Mouse (Mus musculus): ENCODE data around the gene Hsf5. TPM values are rescaled to one million over a fixed set of nuclear protein-coding genes. Genes with fewer than 3 reads are reported as not detected.

Gene Hsf5
- polyA plus RNA-seq, 1 experiment from 2014 or later: 0.14 TPM

DNA sequence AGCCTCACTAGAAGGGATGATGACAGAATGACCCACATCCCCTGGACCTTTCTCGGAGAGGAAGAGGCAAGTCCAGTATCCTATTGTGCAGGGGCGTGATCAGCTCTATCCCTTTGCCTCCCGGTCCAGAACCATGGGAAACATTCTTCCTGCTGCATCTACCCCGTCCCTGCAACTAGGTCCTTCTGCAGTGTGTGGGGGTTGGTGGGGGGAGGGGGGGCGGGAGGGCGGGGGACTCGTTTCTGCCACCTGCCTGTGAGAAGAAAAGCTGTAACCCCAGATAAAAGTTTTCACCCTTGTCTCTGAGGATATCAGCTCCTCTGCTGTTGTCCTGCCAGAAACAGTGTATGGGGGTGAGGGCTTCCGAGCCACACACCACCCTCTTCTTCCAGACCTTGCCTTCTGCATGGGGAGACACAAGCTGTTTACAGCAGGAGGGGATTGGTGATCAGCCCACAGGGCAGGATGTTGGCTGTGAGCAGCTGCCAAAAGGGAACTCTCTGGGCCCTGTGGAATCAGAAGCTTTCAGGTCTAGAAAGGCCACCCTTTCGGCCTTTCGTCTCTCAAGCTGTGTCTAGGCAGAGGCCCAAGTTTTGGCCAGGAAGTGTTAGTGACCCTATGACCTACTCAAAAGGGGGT is 37.9 kb upstream of the Hsf5 start:
- WGBS: 15% methylated on average over 10 of the region's 10 CpGs
- Histone ChIP-seq H3K27me3 (ENCODE audit: control insufficient read depth, insufficient read depth, low read length) (no peaks in the 10 kb centered on the region), H3K36me3 (ENCODE audit: control insufficient read depth, insufficient read depth) (no peaks in the 10 kb centered on the region), H3K4me2 (ENCODE audit: low read depth, low read length) (peak overlapping the region; percentile 88), H3K9ac (ENCODE audit: low read length) (peak overlapping the region; percentile 73; the same call in 1 of the 2 replicates), H3K9me3 (replicated peaks; ENCODE audit: control insufficient read depth, low read length) (no peaks in the 10 kb centered on the region), H3K4me1 (ENCODE audit: control insufficient read depth, insufficient read depth, low read length) (peaks cover 14% of the 10 kb centered on the region), H3K27ac (ENCODE audit: low read length) (peak overlapping the region; percentile 76), H3K4me3 (ENCODE audit: low read length) (peak overlapping the region; percentile 63)
- ATAC-seq (replicated peaks; ENCODE audit: extremely low read depth, insufficient read depth, low FRiP score): peak; percentile 56; the same call in 1 of the 2 replicates

DNA sequence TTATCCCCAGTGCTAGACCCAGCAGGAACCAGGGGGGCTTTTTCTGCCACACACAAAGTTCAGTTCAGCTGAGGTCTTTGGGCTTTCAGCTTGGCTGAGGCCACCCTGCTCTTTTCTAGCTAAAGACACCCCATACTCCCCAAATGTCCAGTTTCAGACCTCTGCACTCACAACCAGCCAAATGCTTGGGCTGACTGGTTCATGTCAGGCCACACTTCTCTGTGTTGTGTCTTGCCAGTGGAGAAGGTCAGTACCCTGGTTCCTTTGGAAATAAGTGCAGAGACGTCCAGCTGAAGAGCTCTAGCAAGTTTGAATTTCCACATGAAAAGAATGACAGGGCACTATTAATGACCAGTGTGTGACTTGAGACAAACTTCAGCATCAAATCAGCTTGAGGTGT is 37.3 kb upstream of the Hsf5 start:
- no peaks in the 10 kb centered on the region for H3K36me3 ChIP-seq (ENCODE audit: control insufficient read depth, insufficient read depth)
- H3K4me2 ChIP-seq (ENCODE audit: low read depth, low read length): peak overlapping the region; percentile 88; the same call in 1 of the 2 replicates
- no peaks in the 10 kb centered on the region for H3K27me3 ChIP-seq (ENCODE audit: control insufficient read depth, insufficient read depth, low read length)
- no peak overlapping the region for H3K9ac ChIP-seq (ENCODE audit: low read length)
- peak overlapping the region; percentile 76 for H3K27ac ChIP-seq (ENCODE audit: low read length)
- H3K9me3 ChIP-seq (replicated peaks; ENCODE audit: control insufficient read depth, low read length): no peaks in the 10 kb centered on the region
- 42% methylated on average over 1 of the region's 1 CpGs for WGBS
- ATAC-seq (replicated peaks; ENCODE audit: extremely low read depth, insufficient read depth, low FRiP score): no peak
- H3K4me3 ChIP-seq (ENCODE audit: low read length): no peak overlapping the region
- peaks cover 19% of the 10 kb centered on the region for H3K4me1 ChIP-seq (ENCODE audit: control insufficient read depth, insufficient read depth, low read length)

DNA sequence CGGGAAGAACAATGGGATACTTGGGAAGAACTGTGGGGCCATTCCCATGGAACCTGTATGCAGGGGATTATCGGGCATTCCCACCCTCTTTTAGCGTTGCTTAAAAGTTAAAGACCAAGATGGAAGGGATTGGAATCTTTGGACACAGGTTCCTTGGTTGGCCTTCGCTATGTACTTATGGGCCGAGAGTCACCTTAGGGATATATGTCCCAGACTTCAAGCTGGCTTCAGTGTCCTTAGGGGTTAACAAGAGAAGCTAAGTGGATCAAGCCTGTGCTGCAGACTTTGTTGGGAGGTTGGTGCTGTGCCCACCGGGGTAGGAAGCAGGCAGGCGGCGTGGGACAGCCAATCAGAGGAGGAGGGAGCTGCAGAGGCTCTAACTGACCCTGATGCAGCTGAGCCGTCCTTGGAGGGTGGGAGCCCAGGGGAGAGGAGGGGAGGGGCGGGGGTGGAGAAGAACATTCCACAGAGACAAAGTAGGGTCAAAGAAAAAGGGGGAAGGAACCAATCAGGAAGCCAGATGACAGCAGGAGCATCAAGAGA is 36.4 kb upstream of the Hsf5 start:
- WGBS: 52% methylated on average over 10 of the region's 10 CpGs
- no peak overlapping the region for H3K4me3 ChIP-seq (ENCODE audit: low read length)
- peaks cover 19% of the 10 kb centered on the region for H3K4me1 ChIP-seq (ENCODE audit: control insufficient read depth, insufficient read depth, low read length)

DNA sequence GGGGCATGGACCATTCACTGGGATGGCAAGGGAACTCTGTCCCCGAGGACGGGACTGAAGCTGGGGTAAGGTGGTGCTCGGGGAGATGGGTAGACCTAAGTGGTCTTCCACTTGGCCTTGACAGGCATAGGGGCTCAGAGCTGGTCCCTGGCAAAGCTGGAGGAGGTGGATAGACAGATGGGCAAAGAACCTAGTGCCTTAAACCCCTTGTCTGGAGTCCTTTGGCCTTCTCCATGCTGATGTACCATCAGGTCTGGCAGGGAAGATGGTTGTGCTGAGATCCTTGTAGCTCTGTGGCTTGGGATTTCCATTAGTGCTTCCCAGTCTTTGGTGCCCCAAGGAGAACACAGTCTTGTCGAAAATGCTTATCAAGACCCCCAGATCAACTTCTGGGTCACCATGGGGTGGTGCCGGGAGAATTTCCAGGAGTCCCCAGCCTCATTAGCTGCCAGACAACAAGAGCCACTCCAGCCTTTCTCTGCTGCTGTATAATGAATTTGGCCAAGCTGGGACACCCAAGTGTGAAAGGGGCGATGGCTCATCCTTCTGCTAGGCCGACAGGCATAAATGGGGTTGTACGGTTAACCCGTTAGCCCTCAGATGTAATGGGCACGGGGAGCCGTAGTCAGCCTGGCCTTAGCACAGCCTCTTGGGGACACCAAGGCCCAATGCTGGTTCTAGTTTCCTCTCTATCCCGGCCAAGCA is 35.7 kb upstream of the Hsf5 start:
- peaks cover 19% of the 10 kb centered on the region for H3K4me1 ChIP-seq (ENCODE audit: control insufficient read depth, insufficient read depth, low read length)
- H3K9me3 ChIP-seq (replicated peaks; ENCODE audit: control insufficient read depth, low read length): no peaks in the 10 kb centered on the region
- H3K36me3 ChIP-seq (ENCODE audit: control insufficient read depth, insufficient read depth): no peaks in the 10 kb centered on the region
- no peak for ATAC-seq (replicated peaks; ENCODE audit: extremely low read depth, insufficient read depth, low FRiP score)
- H3K9ac ChIP-seq (ENCODE audit: low read length): no peak overlapping the region
- no peak overlapping the region for H3K4me3 ChIP-seq (ENCODE audit: low read length)
- H3K27me3 ChIP-seq (ENCODE audit: control insufficient read depth, insufficient read depth, low read length): no peaks in the 10 kb centered on the region
- WGBS: 79% methylated on average over 12 of the region's 12 CpGs
- no peak overlapping the region for H3K27ac ChIP-seq (ENCODE audit: low read length)
- no peak overlapping the region for H3K4me2 ChIP-seq (ENCODE audit: low read depth, low read length)

More for the DNA sequence above, 36.4 kb upstream of the Hsf5 start:
- Histone ChIP-seq H3K9me3 (replicated peaks; ENCODE audit: control insufficient read depth, low read length) (no peaks in the 10 kb centered on the region), H3K27ac (ENCODE audit: low read length) (no peak overlapping the region), H3K9ac (ENCODE audit: low read length) (no peak overlapping the region), H3K27me3 (ENCODE audit: control insufficient read depth, insufficient read depth, low read length) (no peaks in the 10 kb centered on the region), H3K36me3 (ENCODE audit: control insufficient read depth, insufficient read depth) (no peaks in the 10 kb centered on the region), H3K4me2 (ENCODE audit: low read depth, low read length) (peak overlapping the region; percentile 5; the same call in 1 of the 2 replicates)
- no peak for ATAC-seq (replicated peaks; ENCODE audit: extremely low read depth, insufficient read depth, low FRiP score)

DNA sequence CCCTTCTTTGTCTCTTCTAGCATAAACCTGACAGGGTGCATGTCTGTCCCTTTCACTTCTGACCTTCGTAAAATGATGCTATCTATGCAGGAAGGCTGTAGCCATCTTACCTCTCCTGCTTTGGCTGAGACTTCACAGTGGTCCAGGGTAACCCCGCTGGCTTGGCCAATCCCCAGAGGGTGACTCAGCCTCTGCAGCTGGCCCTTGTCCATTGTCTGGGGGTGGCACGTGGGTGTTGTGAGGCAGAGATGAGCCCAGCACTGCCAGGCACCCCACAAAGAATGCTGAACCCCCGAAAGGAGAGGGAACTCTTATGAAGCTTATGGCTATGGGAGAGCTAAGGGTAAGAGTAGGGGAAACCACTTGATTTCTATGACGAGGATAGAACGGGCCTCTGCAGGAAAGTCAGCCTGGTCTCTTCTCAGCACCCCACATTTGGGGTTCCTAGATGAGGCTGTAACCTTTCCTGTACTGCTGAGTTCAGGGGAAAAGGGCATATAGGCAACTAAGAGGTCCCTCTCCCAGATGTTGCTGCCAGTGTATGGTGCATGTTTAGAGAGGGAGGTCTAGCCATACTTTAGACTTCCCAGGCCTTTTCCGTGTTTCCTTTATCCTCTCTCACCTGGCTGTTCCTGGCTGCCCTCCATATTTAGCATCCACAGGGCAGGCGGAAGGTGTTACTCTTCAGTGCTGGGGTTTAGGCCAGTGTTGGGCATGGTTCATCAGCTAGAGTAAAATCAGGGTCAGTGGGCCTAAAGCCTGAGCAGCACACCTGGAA is 34.8 kb upstream of the Hsf5 start:
- H3K4me2 ChIP-seq (ENCODE audit: low read depth, low read length): no peak overlapping the region
- no peak for ATAC-seq (replicated peaks; ENCODE audit: extremely low read depth, insufficient read depth, low FRiP score)
- H3K36me3 ChIP-seq (ENCODE audit: control insufficient read depth, insufficient read depth): no peaks in the 10 kb centered on the region
- H3K27ac ChIP-seq (ENCODE audit: low read length): no peak overlapping the region
- H3K9me3 ChIP-seq (replicated peaks; ENCODE audit: control insufficient read depth, low read length): no peaks in the 10 kb centered on the region
- H3K9ac ChIP-seq (ENCODE audit: low read length): no peak overlapping the region
- no peaks in the 10 kb centered on the region for H3K27me3 ChIP-seq (ENCODE audit: control insufficient read depth, insufficient read depth, low read length)
- 80% methylated on average over 8 of the region's 8 CpGs for WGBS
- peaks cover 19% of the 10 kb centered on the region for H3K4me1 ChIP-seq (ENCODE audit: control insufficient read depth, insufficient read depth, low read length)
- no peak overlapping the region for H3K4me3 ChIP-seq (ENCODE audit: low read length)

DNA sequence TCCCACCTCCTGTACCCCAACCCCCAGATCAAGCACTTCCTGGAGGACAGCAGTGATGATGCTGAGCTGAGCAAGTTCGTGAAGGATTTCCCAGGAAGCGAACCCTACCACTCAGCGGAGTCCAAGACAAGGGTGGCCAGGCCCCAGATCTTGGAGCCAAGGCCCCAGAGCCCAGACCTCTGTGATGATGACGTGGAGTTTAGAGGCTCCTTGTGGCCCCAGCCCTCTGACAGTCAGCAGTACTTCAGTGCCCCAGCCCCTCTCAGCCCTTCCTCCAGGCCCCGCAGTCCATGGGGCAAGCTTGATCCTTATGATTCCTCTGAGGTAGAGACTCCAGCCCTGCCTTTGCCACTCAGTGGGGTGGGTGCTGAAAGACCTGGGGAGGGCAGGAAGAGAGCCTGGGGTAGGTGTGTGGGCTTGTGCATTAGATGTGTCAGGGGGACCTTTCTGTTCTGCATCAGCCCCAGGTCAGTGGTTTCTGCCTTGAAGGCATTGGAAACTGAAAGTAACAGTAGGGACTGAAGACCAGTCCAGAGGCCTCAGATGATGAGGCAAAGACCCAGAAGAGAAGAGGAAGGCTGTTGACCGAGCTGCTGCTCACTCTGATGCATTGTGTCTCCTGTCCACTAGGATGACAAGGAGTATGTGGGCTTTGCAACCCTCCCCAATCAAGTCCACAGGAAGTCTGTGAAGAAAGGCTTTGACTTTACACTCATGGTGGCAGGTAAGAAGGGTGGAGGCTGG is 33.5 kb upstream of the Hsf5 start:
- H3K9ac ChIP-seq (ENCODE audit: low read length): no peak overlapping the region
- peaks cover 11% of the 10 kb centered on the region for H3K4me1 ChIP-seq (ENCODE audit: control insufficient read depth, insufficient read depth, low read length)
- WGBS: 78% methylated on average over 6 of the region's 6 CpGs
- H3K27me3 ChIP-seq (ENCODE audit: control insufficient read depth, insufficient read depth, low read length): no peaks in the 10 kb centered on the region
- no peak for ATAC-seq (replicated peaks; ENCODE audit: extremely low read depth, insufficient read depth, low FRiP score)
- no peak overlapping the region for H3K27ac ChIP-seq (ENCODE audit: low read length)
- no peak overlapping the region for H3K4me2 ChIP-seq (ENCODE audit: low read depth, low read length)
- H3K9me3 ChIP-seq (replicated peaks; ENCODE audit: control insufficient read depth, low read length): no peaks in the 10 kb centered on the region
- no peaks in the 10 kb centered on the region for H3K36me3 ChIP-seq (ENCODE audit: control insufficient read depth, insufficient read depth)
- no peak overlapping the region for H3K4me3 ChIP-seq (ENCODE audit: low read length)

DNA sequence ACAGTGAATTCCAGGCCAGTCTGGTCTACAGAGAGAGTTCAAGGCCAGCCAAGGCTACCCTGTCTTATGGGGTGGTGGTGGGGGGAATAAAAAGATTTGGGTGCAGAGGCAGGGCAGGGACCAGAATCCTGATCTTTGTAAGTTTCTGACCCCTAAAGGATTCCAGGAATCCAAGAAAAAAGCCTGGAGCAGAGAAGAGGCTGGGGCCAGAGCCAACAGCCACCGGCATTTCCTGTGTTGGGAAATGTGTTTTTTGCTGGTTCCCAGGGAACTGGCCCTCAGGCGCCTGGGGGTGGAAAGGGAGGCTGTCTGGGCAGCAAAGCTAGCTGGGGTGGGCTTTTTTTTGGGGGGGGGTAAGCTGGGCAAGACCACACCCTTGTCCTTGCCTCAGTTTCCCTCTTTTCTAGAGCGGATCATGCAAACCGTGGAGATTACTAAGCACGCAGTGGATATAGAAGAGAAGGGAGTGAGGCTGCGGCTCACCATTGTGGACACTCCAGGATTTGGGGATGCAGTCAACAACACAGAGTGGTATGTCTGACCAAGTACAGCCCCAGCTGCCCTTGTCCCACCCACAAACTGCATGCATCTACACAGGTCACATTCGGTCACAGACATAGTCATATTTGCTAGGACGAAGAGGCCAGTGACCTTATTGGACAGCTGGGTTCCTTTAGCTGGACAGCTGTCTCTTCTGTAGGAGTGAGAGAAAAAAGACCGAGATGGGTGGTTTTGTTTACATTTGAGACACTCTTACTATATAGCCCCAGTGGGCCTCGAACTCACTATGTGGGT is 32.1 kb upstream of the Hsf5 start:
- H3K27me3 ChIP-seq (ENCODE audit: control insufficient read depth, insufficient read depth, low read length): no peaks in the 10 kb centered on the region
- peak overlapping the region; percentile 69 for H3K27ac ChIP-seq (ENCODE audit: low read length)
- 71% methylated on average over 10 of the region's 10 CpGs for WGBS
- no peak overlapping the region for H3K9ac ChIP-seq (ENCODE audit: low read length)
- H3K4me2 ChIP-seq (ENCODE audit: low read depth, low read length): no peak overlapping the region
- H3K4me1 ChIP-seq (ENCODE audit: control insufficient read depth, insufficient read depth, low read length): peaks cover 10% of the 10 kb centered on the region
- H3K9me3 ChIP-seq (replicated peaks; ENCODE audit: control insufficient read depth, low read length): no peaks in the 10 kb centered on the region
- 0 out of 2 replicates have a peak, but pooled peaks have one; percentile 33 for ATAC-seq (replicated peaks; ENCODE audit: extremely low read depth, insufficient read depth, low FRiP score)
- no peak overlapping the region for H3K4me3 ChIP-seq (ENCODE audit: low read length)
- H3K36me3 ChIP-seq (ENCODE audit: control insufficient read depth, insufficient read depth): no peaks in the 10 kb centered on the region

Measured in heart, embryonic 16.5 days (tissue).